Mouse (Mus musculus) bone marrow macrophage, adult 2 months (primary cell): ENCODE results near the gene Fbxo4. TPM values are rescaled to one million over a fixed set of nuclear protein-coding genes. Genes with fewer than 3 reads are reported as not detected.

Experiments used
- H3K27ac ChIP-seq: 2 replicates; pipeline ENCODE4 v1.5.1; 2012; ENCODE audit warnings: low read depth, low read length; ENCODE audit not compliant: insufficient read depth
- H3K4me1 ChIP-seq: 2 replicates; pipeline ENCODE4 v1.6.1; 2012; ENCODE audit warnings: low read length; ENCODE audit not compliant: control insufficient read depth, insufficient read depth
- H3K4me3 ChIP-seq: 2 replicates; pipeline ENCODE4 v1.5.1; 2012; ENCODE audit warnings: mild to moderate bottlenecking, low read length, moderate library complexity; ENCODE audit not compliant: insufficient read depth
- CTCF ChIP-seq: IDR thresholded peaks from 2 replicates; pipeline ENCODE4 v1.5.1; 2012; ENCODE audit warnings: low read depth, mild to moderate bottlenecking, low read length, moderate library complexity
- POLR2A ChIP-seq: IDR thresholded peaks from 2 replicates; pipeline ENCODE4 v1.6.1; 2012; ENCODE audit warnings: mild to moderate bottlenecking, low read depth, low read length, borderline replicate concordance
- polyA plus RNA-seq: library from polyadenylated mRNA; stranded (reverse); fragments of >200 nt; gene quantifications from 2 replicates; pipeline ENCODE4 v1.2.4, GENCODE M21; 2012; ENCODE audit not compliant: missing spikeins, insufficient read depth, insufficient read length

Fbxo4 gene
- polyA plus RNA-seq, 1 experiment = 20.1 TPM

GRCm38 (mm10) chr15:3982732-3983131 is 3.4 kb upstream of the Fbxo4 start:
- TF ChIP-seq CTCF (no peak), POLR2A (no peak)
- Histone ChIP-seq H3K4me1 (peaks cover 12% of the 10 kb centered on the region), H3K4me3 (no peak overlapping the region), H3K27ac (no peak overlapping the region)

GRCm38 (mm10) chr15:3979871-3980270 is 498 bp upstream of the Fbxo4 start:
- H3K27ac ChIP-seq = peak overlapping the region; percentile 87
- no peak for TF ChIP-seq CTCF
- peak overlapping the region; percentile 95 for H3K4me3 ChIP-seq
- H3K4me1 ChIP-seq = peaks cover 12% of the 10 kb centered on the region

- no peak overlapping the region for H3K4me3 ChIP-seq
- no peak overlapping the region for H3K27ac ChIP-seq
- H3K4me1 ChIP-seq = peaks cover 8% of the 10 kb centered on the region
- no peak for TF ChIP-seq POLR2A
- TF ChIP-seq CTCF = no peak
Measured at GRCm38 (mm10) chr15:3978279-3978678, 1.1 kb downstream of the Fbxo4 start.

- no peak for TF ChIP-seq POLR2A
- TF ChIP-seq CTCF = no peak
- Histone ChIP-seq H3K27ac (no peak overlapping the region), H3K4me1 (no peaks in the 10 kb centered on the region), H3K4me3 (no peak overlapping the region)
Measured at GRCm38 (mm10) chr15:3973300-3973699, 6.1 kb downstream of the Fbxo4 start.

- no peaks in the 10 kb centered on the region for H3K4me1 ChIP-seq
- no peak for TF ChIP-seq CTCF
- TF ChIP-seq POLR2A = no peak
- H3K27ac ChIP-seq = no peak overlapping the region
- H3K4me3 ChIP-seq = no peak overlapping the region
Measured at GRCm38 (mm10) chr15:3970193-3970592, 9.2 kb downstream of the Fbxo4 start.

GRCm38 (mm10) chr15:3969743-3970142 is 9.6 kb downstream of the Fbxo4 start:
- no peaks in the 10 kb centered on the region for H3K4me1 ChIP-seq
- TF ChIP-seq CTCF (no peak), POLR2A (no peak)
- H3K4me3 ChIP-seq = no peak overlapping the region
- H3K27ac ChIP-seq = no peak overlapping the region

- H3K4me1 ChIP-seq = peaks cover 3% of the 10 kb centered on the region; the same call in 1 of the 2 replicates
- no peak overlapping the region for H3K4me3 ChIP-seq
- no peak overlapping the region for H3K27ac ChIP-seq
- TF ChIP-seq POLR2A (no peak), CTCF (no peak)
Measured at GRCm38 (mm10) chr15:3962251-3962650, 17.1 kb downstream of the Fbxo4 start.

GRCm38 (mm10) chr15:3960094-3960493 is 19.3 kb downstream of the Fbxo4 start:
- Histone ChIP-seq H3K4me3 (no peak overlapping the region), H3K4me1 (peaks cover 9% of the 10 kb centered on the region), H3K27ac (no peak overlapping the region)
- no peak for TF ChIP-seq CTCF
- TF ChIP-seq POLR2A = no peak

GRCm38 (mm10) chr15:3957982-3958381 is 21.4 kb downstream of the Fbxo4 start:
- TF ChIP-seq CTCF = no peak
- no peak for TF ChIP-seq POLR2A
- Histone ChIP-seq H3K4me1 (peaks cover 16% of the 10 kb centered on the region), H3K27ac (no peak overlapping the region), H3K4me3 (no peak overlapping the region)

GRCm38 (mm10) chr15:3954971-3955370 is 24.4 kb downstream of the Fbxo4 start:
- H3K4me1 ChIP-seq = peaks cover 13% of the 10 kb centered on the region
- TF ChIP-seq CTCF (no peak), POLR2A (no peak)
- H3K27ac ChIP-seq = peak overlapping the region; percentile 71
- 0 out of 2 replicates have a peak overlapping the region, but pooled peaks have one; percentile 22 for H3K4me3 ChIP-seq

GRCm38 (mm10) chr15:3938132-3938531 is 41.2 kb downstream of the Fbxo4 start:
- no peaks in the 10 kb centered on the region for H3K4me1 ChIP-seq
- no peak overlapping the region for H3K4me3 ChIP-seq
- TF ChIP-seq CTCF = no peak
- H3K27ac ChIP-seq = no peak overlapping the region
